Mouse (Mus musculus): ENCODE results near the gene Bud23. TPM values are rescaled to one million over a fixed set of nuclear protein-coding genes. Genes with fewer than 3 reads are reported as not detected.

Gene Bud23
- total RNA-seq, 2 experiments from 2014 or later, result 49.0 to 57.9 TPM

GRCm38 (mm10) chr5:135023344-135024173 is 41.2 kb downstream of the Bud23 start, which contains the start of gene Stx1a:
Gene Stx1a (plus strand): TSS chr5:135023482.
- peak; percentile 85 to 89 for DNase-seq (ENCODE audit: low spot score in 2 of 2)

- no peak for DNase-seq (ENCODE audit: low spot score in 2 of 2)
Observed at GRCm38 (mm10) chr5:135021814-135022213, 42.9 kb downstream of the Bud23 start.

- DNase-seq (ENCODE audit: low spot score in 2 of 2), result no peak
Observed at GRCm38 (mm10) chr5:135016224-135016759, 48.5 kb downstream of the Bud23 start.

DNA sequence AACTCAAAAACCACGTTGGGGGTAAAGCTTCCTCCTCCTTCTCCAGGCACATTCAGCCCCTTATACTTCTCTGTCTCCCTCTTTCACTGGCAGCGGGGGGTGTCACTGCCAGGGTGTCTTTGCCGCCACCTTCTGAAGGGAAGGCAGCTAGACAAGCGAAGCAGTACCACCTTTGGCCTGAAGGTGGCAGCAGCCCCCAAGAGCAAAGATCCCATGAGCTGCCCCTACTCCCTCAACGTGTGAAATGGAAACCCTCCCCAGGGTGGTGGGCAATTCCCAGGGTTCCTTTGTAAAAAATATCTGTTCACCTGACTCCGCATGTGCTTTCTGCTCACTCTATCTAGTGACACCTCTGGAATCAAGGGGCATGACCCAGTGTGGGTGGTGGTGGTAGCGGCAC is 49.3 kb downstream of the Bud23 start:
- peak; percentile 83 to 94 for DNase-seq (ENCODE audit: low spot score in 2 of 2)

GRCm38 (mm10) chr5:135012671-135013441 is 51.9 kb downstream of the Bud23 start:
- peak in 1 of 2 experiments; percentile 77 for DNase-seq (ENCODE audit: low spot score in 2 of 2)

DNA sequence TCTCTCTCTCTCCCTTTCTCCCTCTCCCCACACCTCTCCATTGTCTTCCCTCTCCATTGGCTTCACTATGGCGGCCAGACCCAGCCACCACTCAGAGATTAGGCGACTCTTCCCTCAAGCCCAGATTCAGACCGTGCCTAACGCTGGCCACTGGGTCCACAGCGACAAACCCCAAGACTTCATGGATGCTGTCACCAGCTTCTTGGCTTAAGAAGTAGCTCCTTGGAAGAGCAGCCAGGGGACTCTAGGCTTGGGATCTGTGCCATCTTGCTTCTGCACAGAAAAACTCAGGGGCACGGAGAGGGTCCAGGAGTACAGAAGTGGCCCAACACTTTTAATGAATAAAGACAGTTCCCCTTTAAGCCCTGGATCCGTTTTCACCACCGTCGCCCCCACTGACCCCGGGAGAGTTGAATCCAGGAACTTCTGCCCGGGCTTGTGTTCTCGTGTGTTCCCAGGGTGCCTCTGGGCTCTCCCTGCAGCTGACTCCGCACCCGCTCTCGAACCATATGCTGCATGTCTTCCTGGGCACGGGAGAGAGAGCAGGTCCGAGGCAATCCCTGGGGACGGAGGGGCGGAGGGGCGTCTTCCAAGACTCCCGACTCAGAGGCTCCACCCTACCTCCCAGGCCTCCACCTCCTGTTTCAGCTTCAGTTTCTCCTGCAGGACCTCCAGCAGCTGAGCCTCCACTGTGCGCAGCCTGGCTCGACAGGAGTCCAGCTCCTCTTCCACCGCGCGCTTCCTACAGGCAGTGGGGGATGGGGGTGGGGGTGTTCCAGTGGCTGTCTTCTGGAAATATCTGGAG is 52.7 kb downstream of the Bud23 start:
- DNase-seq (ENCODE audit: low spot score in 2 of 2), result no peak

GRCm38 (mm10) chr5:135010841-135011743 is 53.7 kb downstream of the Bud23 start:
- DNase-seq (ENCODE audit: low spot score in 2 of 2), result no peak

DNA sequence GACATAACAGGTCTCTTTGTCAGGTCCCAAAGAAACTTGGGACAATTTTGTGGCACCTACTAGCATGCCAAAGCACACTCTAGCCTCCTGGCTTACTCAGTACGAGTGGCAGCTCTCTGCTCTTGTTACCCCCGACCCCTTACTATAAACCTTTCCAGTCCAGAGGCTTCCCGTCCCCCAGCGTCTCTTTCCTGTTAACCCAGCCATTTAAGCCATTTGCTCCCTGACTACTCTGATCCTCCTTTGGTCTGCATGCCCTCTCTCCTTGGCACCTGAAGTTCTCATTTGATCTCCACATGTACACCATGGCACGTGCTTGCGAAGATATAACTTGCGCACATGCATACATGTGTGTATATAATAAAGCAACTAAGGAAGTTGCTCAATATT is 54.4 kb downstream of the Bud23 start:
- no peak for DNase-seq (ENCODE audit: low spot score in 2 of 2)

- DNase-seq (ENCODE audit: low spot score in 2 of 2), result peak; percentile 77 to 90
Observed at GRCm38 (mm10) chr5:135009590-135010319, 55.0 kb downstream of the Bud23 start.

DNA sequence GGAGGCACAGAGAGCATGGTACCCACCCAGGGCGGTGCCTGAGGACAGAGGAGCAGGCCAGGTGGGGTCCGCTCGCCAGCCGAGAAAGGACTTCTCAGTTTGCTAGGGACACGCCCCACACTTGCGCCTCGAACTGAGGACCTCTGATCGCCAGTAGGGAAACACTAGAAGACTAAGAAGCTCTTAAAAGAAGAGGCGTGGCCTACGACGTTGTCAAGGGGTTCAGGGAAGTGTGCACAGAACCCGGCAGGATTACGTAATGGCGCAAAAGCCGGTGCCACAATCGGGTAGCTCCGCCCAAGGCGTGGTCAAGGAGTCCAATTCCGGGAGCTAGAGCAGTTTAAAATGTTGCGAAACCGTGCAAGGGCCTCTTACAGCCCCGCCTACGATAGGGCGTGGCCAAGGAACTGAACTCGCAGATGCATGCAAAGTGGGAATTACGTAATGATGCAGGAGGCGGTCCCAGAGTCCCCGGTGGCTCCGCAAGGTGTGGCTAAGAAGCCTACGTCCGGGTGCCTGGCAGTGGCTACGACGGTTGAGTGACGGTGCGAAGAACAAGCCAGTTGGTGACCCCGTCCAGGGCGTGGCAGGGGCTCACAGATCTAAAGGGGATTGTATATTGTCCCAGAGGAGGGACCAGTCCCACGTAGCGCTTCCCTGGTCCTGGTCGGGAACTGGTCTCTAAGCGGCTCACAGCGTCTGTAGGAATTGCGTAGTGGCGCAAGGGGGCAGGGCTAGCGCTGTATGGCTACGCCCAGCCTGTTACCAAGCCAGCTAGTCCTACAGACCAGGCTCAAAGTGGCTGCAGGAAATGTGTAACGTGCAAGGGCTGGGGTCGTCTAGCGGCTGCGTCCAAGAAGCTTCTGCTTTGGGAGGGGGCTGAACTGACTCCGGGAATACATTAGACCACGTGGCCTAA is 55.8 kb downstream of the Bud23 start, which contains the start of gene Abhd11:
Abhd11 (plus strand) TSS at position 482 of the 919 bp plus-strand sequence.
- DNase-seq (ENCODE audit: low spot score in 2 of 2), result peak; percentile 95 to 98

DNA sequence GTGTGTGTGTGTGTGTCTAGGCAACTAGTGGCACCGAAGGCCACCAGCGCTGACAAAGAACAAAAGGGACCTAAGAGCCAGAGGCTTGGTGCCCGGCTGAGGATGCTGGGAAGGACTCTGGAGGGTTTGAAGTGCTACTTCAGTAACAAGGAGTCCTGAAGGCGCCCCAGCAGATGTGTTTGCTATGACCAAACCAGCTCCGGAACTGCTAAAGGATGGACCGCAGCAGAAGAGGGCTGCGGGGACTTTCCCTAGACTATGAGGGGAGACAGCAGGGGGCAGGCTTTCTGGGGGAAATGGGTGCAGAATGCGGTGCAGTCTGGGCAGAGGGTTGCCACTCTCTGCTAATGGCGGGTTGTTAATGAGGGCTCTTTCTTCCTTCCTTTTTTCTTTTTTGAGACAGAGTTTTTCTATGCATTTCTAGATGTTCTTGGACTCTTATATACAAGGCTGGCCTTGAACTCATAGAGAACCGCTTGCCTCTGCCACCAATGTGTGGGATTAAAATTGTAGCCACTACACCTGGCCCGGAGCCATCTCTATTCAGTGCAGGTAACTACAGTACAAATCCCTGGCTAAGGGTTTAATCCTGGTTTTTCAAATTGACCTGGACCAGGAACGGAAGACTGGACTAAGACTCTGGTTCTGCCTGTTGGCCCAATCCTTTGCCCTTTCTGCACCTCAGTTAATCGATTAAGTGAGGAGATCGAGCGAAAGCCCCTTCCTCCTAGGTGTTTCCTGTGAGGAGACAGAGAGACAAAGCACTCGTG is 56.8 kb downstream of the Bud23 start:
- DNase-seq (ENCODE audit: low spot score in 2 of 2), result no peak

Other genes starting within 250 kb of the Bud23 start
- not detected for gene Tmem270, start 158.2 kb downstream of the Bud23 start, total RNA-seq (2021)
- not detected for gene Cldn13, start 149.4 kb downstream of the Bud23 start, total RNA-seq (2021)
- 1 to 10 TPM; 7.5 to 8.6 TPM for gene Mettl27, start 132.6 kb downstream of the Bud23 start, total RNA-seq (2021)
- not detected for gene Cldn4, start 118.0 kb downstream of the Bud23 start, total RNA-seq (2021)
- 1 to 10 TPM in 1 of 2 experiments, under 1 TPM in 1; 0.43 to 1.6 TPM for gene Cldn3, start 78.7 kb downstream of the Bud23 start, total RNA-seq (2021)
- gene Abhd11, start 55.8 kb downstream of the Bud23 start, total RNA-seq (2021), result 10 to 100 TPM; 27.8 to 29.5 TPM
- gene Stx1a, start 41.5 kb downstream of the Bud23 start, total RNA-seq (2021), result 10 to 100 TPM; 91.5 to 97.8 TPM
- 10 to 100 TPM; 40.1 to 43.4 TPM for gene Dnajc30, start 757 bp downstream of the Bud23 start, total RNA-seq (2021)
- gene Vps37d, start 13.3 kb upstream of the Bud23 start, total RNA-seq (2021), result 10 to 100 TPM; 33.3 to 35.3 TPM
- gene Mlxipl, start 24.9 kb upstream of the Bud23 start, total RNA-seq (2021), result 1 to 10 TPM; 4.7 to 4.9 TPM
- gene Tbl2, start 84.7 kb upstream of the Bud23 start, total RNA-seq (2021), result 10 to 100 TPM; 30.4 to 31.5 TPM
- 10 to 100 TPM; 57.2 to 58.2 TPM for gene Bcl7b, start 103.3 kb upstream of the Bud23 start, total RNA-seq (2021)
- 10 to 100 TPM; 81.1 to 81.3 TPM for gene Baz1b, start 122.3 kb upstream of the Bud23 start, total RNA-seq (2021)
- gene Fzd9, start 186.3 kb upstream of the Bud23 start, total RNA-seq (2021), result 1 to 10 TPM; 5.6 to 5.8 TPM